Mouse (Mus musculus) bone marrow, adult 2 months (tissue): ENCODE results near the gene Ugt1a5.
A peak's percentile ranks its signal among the peaks of the same experiment; 100 is the strongest.
"Not testable (repeated sequence)": the region's sequence is repeated elsewhere in the genome, so short reads cannot be mapped to it uniquely, and the experiment has no call there.

Experiments used
- CTCF ChIP-seq: fragments of 200-500 bp; IDR thresholded peaks from 2 replicates; pipeline ENCODE4 v1.5.1; 2011; ENCODE audit warnings: low read length, control low read depth; ENCODE audit not compliant: control insufficient read depth, insufficient read depth
- POLR2A ChIP-seq: fragments of 200-500 bp; IDR thresholded peaks from 2 replicates; pipeline ENCODE4 v1.6.1; 2011; ENCODE audit warnings: low read depth, mild to moderate bottlenecking, control low read depth, low read length, borderline replicate concordance; ENCODE audit not compliant: control insufficient read depth

- 0 out of 2 replicates have a peak, but pooled peaks have one; percentile 18 for TF ChIP-seq CTCF
- not testable (repeated sequence) for TF ChIP-seq POLR2A
Observed at GRCm38 (mm10) chr1:88120550-88120949, 45.3 kb upstream of the Ugt1a5 start.
